Mouse (Mus musculus) hindbrain, embryonic 13.5 days (tissue): ENCODE data around the gene Slc35a5. TPM values are rescaled to one million over a fixed set of nuclear protein-coding genes. Genes with fewer than 3 reads are reported as not detected.

Experiments used
- ATAC-seq: fragments of 200-750 bp; cut with Nextera tagmentation; 2 replicates; pipeline ENCODE4 v1.8.0; 2017; ENCODE audit warnings: moderate TSS enrichment; ENCODE audit not compliant: low FRiP score
- H3K27ac ChIP-seq: fragments of 300-500 bp; sonication (generic); 2 replicates; pipeline ENCODE4 v1.5.1; 2015; ENCODE audit warnings: inconsistent platforms, mild to moderate bottlenecking, moderate library complexity
- H3K27me3 ChIP-seq: fragments of 300-500 bp; sonication (generic); 2 replicates; pipeline ENCODE4 v1.6.1; 2015; ENCODE audit warnings: mild to moderate bottlenecking, inconsistent platforms
- H3K36me3 ChIP-seq: fragments of 300-500 bp; sonication (generic); 2 replicates; pipeline ENCODE4 v1.6.1; 2015; ENCODE audit warnings: mild to moderate bottlenecking, inconsistent platforms
- H3K4me1 ChIP-seq: fragments of 300-500 bp; sonication (generic); replicated peaks from 2 replicates; pipeline ENCODE4 v1.6.1; 2015; ENCODE audit warnings: inconsistent platforms
- H3K4me2 ChIP-seq: fragments of 300-500 bp; sonication (generic); 2 replicates; pipeline ENCODE4 v1.6.1; 2015; ENCODE audit warnings: inconsistent platforms, mild to moderate bottlenecking, moderate library complexity
- H3K4me3 ChIP-seq: fragments of 300-500 bp; sonication (generic); 2 replicates; pipeline ENCODE4 v1.5.1; 2015; ENCODE audit warnings: mild to moderate bottlenecking, inconsistent platforms
- H3K9ac ChIP-seq: fragments of 300-500 bp; sonication (generic); 2 replicates; pipeline ENCODE4 v1.6.1; 2015; ENCODE audit warnings: mild to moderate bottlenecking, inconsistent platforms
- H3K9me3 ChIP-seq: fragments of 300-500 bp; sonication (generic); 2 replicates; pipeline ENCODE4 v1.6.1; 2016; ENCODE audit warnings: inconsistent platforms
- WGBS: fragments of 180-500 bp; shearing (Covaris S2); methylation state at CpG from one replicate; pipeline ENCODE4 v1.1.7; 2015; 5-methylcytosine and 5-hydroxymethylcytosine counted together
- polyA plus RNA-seq: library from polyadenylated mRNA; unstranded; fragments of >200 nt; fragmentation: Nextera tagmentation; extraction: Ambion mirVana; gene quantifications from 2 replicates; pipeline ENCODE4 v1.2.1, GENCODE M21; 2015

Gene Slc35a5
- 33.3 and 34.1 TPM in 2 replicates for polyA plus RNA-seq

- Histone ChIP-seq H3K27me3 (no peaks in the 10 kb centered on the region), H3K27ac (peak within 1 kb of the TSS; percentile 95), H3K4me2 (peak within 1 kb of the TSS; percentile 75), H3K9me3 (no peaks in the 10 kb centered on the region), H3K4me3 (peak within 1 kb of the TSS; percentile 87), H3K9ac (peak within 1 kb of the TSS; percentile 91), H3K4me1 (peaks cover 34% of the 10 kb centered on the region), H3K36me3 (peaks cover 17% of the 10 kb centered on the region)
- peak; percentile 99 for ATAC-seq
- WGBS, result under 1% methylated on average over 54 of the region's 64 CpGs
Measured at GRCm38 (mm10) chr16:45158522-45159388, at the start of gene Slc35a5, which contains the start of gene Atg3. Slc35a5 (minus strand) TSS chr16:45158706. Atg3 (plus strand) TSS chr16:45158785.

GRCm38 (mm10) chr16:45204859-45205670, 46.6 kb upstream of the Slc35a5 start:
- H3K36me3 ChIP-seq, result no peaks in the 10 kb centered on the region
- ATAC-seq, result no peak
- H3K4me1 ChIP-seq, result no peaks in the 10 kb centered on the region
- H3K9ac ChIP-seq, result no peak overlapping the region
- no peaks in the 10 kb centered on the region for H3K27me3 ChIP-seq
- H3K4me2 ChIP-seq, result no peak overlapping the region
- no peak overlapping the region for H3K4me3 ChIP-seq
- H3K27ac ChIP-seq, result no peak overlapping the region
- 63% methylated on average over 12 of the region's 12 CpGs for WGBS
- no peaks in the 10 kb centered on the region for H3K9me3 ChIP-seq

DNA sequence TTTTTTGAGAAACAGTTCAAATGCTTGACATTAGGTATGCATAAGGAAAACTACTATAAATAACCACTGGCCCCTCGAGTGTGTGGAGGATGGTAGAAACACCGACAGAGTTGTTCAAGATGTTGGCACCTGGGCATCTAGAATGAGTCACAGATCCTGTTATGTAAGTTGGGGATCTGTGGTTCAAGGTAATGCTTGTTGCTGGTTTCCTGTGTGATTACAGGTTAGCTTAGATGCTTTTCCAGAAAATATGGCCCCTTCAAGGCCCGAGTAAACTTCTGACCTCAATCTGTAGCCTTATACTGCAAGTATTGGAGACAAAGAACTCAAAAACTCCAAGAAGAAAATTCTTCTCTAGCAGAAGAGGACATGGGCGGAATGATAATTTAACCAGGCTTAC, 45.9 kb upstream of the Slc35a5 start:
- Histone ChIP-seq H3K4me2 (no peak overlapping the region), H3K4me1 (no peaks in the 10 kb centered on the region), H3K4me3 (no peak overlapping the region), H3K9ac (no peak overlapping the region), H3K9me3 (no peaks in the 10 kb centered on the region), H3K27ac (no peak overlapping the region), H3K27me3 (no peaks in the 10 kb centered on the region), H3K36me3 (no peaks in the 10 kb centered on the region)
- 92% methylated on average over 4 of the region's 4 CpGs for WGBS
- ATAC-seq, result no peak

DNA sequence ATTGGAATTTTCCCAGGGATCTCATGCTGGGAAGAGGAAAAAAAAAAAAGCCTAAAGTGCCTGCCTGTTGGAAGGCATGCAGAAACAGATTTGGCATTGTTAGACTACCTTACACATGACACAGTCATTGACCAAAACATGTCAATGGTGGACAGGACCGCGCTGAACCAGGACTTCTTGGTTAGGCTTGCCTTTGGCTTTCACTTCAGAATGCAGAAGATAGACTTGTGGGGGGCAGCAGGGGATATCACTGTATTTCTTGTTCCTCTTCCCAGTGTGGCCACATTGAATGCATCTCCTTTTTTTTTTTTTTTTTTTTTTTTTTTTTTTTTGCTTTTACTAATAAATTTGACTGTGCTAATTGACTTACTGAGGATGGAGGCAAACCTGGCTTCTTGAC, 42.9 kb upstream of the Slc35a5 start:
- H3K9me3 ChIP-seq, result no peaks in the 10 kb centered on the region
- H3K4me2 ChIP-seq, result no peak overlapping the region
- H3K27me3 ChIP-seq, result no peaks in the 10 kb centered on the region
- WGBS, result 98% methylated on average over 2 of the region's 2 CpGs
- no peak overlapping the region for H3K27ac ChIP-seq
- ATAC-seq, result no peak
- H3K9ac ChIP-seq, result no peak overlapping the region
- H3K36me3 ChIP-seq, result no peaks in the 10 kb centered on the region
- H3K4me3 ChIP-seq, result no peak overlapping the region
- no peaks in the 10 kb centered on the region for H3K4me1 ChIP-seq

DNA sequence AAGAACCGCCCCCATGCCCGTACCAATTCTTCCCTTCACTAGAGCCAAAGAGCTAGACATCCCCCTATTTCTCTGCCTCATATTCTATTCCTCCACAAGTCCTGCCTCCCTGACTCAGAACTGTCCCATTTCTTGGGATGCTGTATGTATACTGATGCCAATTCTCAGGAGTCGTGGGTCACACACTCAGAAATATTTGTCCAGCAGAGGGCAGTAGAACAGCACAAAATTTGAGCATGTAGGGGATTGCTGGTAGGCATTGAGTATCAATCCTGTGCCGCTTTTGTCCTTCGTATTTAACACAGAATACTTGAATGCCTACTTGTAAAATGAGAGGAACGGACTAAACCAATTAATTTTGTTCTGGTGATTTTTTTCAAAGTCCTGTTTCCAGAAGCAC, 38.3 kb upstream of the Slc35a5 start:
- no peaks in the 10 kb centered on the region for H3K9me3 ChIP-seq
- peak; percentile 90 for ATAC-seq
- WGBS, result 35% methylated on average over 6 of the region's 6 CpGs

GRCm38 (mm10) chr16:45192613-45193012, 34.1 kb upstream of the Slc35a5 start:
- no peaks in the 10 kb centered on the region for H3K27me3 ChIP-seq

More for the DNA sequence above, 38.3 kb upstream of the Slc35a5 start:
- no peaks in the 10 kb centered on the region for H3K27me3 ChIP-seq
- no peak overlapping the region for H3K9ac ChIP-seq
- no peak overlapping the region for H3K4me2 ChIP-seq
- H3K27ac ChIP-seq, result no peak overlapping the region
- H3K4me3 ChIP-seq, result no peak overlapping the region
- H3K4me1 ChIP-seq, result no peaks in the 10 kb centered on the region
- no peaks in the 10 kb centered on the region for H3K36me3 ChIP-seq

GRCm38 (mm10) chr16:45181824-45182223, 23.3 kb upstream of the Slc35a5 start:
- ATAC-seq, result no peak
- H3K27me3 ChIP-seq, result no peaks in the 10 kb centered on the region
- no peaks in the 10 kb centered on the region for H3K4me1 ChIP-seq
- peaks cover 14% of the 10 kb centered on the region for H3K36me3 ChIP-seq
- H3K4me3 ChIP-seq, result no peak overlapping the region
- H3K27ac ChIP-seq, result no peak overlapping the region
- H3K9ac ChIP-seq, result no peak overlapping the region
- no peaks in the 10 kb centered on the region for H3K9me3 ChIP-seq
- H3K4me2 ChIP-seq, result no peak overlapping the region
- WGBS, result 95% methylated on average over 5 of the region's 5 CpGs

More at GRCm38 (mm10) chr16:45192613-45193012, 34.1 kb upstream of the Slc35a5 start:
- peak; percentile 40 for ATAC-seq
- Histone ChIP-seq H3K36me3 (peaks cover 18% of the 10 kb centered on the region), H3K9ac (no peak overlapping the region), H3K9me3 (no peaks in the 10 kb centered on the region), H3K4me1 (no peaks in the 10 kb centered on the region), H3K4me3 (no peak overlapping the region), H3K27ac (no peak overlapping the region), H3K4me2 (no peak overlapping the region)
- 0% methylated on average over 1 of the region's 1 CpGs for WGBS

DNA sequence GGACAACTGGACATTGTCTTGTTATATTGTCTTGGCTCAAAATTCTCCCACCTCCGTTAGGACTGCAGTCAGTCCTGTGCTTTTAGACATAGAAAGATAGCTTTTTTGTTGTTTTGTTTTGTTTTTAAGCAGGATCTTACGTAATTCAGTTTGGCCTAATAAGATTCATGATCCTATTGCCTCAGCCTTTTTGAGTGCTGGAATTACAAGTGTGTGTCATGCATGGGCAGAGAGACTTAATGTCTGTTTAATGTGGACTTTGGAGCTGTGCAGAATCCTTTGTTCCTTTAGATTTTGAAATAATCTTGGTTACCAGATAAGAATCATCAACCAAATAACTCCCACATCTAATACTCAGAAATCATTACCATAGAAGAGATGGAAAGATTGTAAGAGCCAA, 20.0 kb upstream of the Slc35a5 start:
- Histone ChIP-seq H3K9me3 (no peaks in the 10 kb centered on the region), H3K4me1 (no peaks in the 10 kb centered on the region), H3K4me3 (no peak overlapping the region), H3K4me2 (no peak overlapping the region), H3K27me3 (no peaks in the 10 kb centered on the region), H3K9ac (no peak overlapping the region), H3K36me3 (peaks cover 8% of the 10 kb centered on the region), H3K27ac (no peak overlapping the region)
- ATAC-seq, result no peak
- WGBS, result 96% methylated on average over 2 of the region's 2 CpGs

- H3K4me1 ChIP-seq, result peaks cover 34% of the 10 kb centered on the region
- WGBS, result 10% methylated on average over 11 of the region's 11 CpGs
- H3K27ac ChIP-seq, result peak overlapping the region; percentile 95
- no peaks in the 10 kb centered on the region for H3K27me3 ChIP-seq
- no peaks in the 10 kb centered on the region for H3K9me3 ChIP-seq
- ATAC-seq, result no peak
- peak overlapping the region; percentile 75 for H3K4me2 ChIP-seq
- peak overlapping the region; percentile 87 for H3K4me3 ChIP-seq
- peaks cover 17% of the 10 kb centered on the region for H3K36me3 ChIP-seq
- H3K9ac ChIP-seq, result peak overlapping the region; percentile 91
Measured at GRCm38 (mm10) chr16:45159389-45159716, 847 bp upstream of the Slc35a5 start.

DNA sequence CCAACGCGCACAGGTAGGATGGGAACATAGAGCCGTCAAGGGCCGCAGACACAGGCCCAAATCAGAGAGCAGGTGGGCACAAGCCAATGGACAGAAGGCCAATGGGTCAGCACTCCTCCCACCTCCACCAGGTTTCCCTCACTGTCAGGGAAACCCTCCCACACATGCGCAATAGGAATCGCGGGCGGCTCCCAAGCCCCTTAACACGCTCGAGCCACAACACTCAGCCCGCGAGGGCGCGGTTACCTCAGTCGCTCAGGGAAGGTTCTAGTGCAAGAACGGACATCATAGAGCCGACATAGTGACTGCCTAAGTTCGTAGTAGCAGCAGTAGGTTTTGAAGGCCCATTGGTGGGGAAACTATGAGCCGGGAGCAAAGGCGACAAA, 377 bp downstream of the Slc35a5 start:
- no peaks in the 10 kb centered on the region for H3K27me3 ChIP-seq
- 2% methylated on average over 20 of the region's 20 CpGs for WGBS
- peak overlapping the region; percentile 75 for H3K4me2 ChIP-seq
- H3K4me1 ChIP-seq, result peaks cover 34% of the 10 kb centered on the region
- peaks cover 17% of the 10 kb centered on the region for H3K36me3 ChIP-seq
- H3K9ac ChIP-seq, result peak overlapping the region; percentile 91
- peak overlapping the region; percentile 95 for H3K27ac ChIP-seq
- peak overlapping the region; percentile 87 for H3K4me3 ChIP-seq
- peak; percentile 82 for ATAC-seq
- no peaks in the 10 kb centered on the region for H3K9me3 ChIP-seq

DNA sequence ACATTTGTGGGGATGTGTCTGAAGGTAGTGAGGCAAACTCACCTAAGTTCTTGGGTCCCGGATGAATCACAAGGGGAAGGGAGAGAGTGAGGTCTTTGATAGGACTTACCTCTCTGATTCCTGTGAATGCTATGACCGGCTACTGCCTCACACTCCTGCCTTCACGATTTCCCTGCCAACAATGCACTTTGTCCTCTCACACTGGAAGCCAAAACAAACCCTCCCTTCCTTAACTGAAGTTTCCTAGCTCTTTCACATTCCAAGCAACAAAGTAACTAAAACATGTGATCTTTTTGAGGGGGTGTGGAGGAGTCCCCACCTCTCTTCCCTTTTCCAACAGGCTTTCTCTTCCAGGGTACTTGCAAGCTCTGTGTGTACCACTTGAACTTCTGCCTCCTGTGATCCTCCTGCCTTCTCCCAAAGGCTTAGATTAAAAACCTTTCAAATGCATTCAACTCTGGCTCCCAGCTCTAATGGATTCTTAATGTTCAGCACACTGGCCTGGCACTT, 3.7 kb downstream of the Slc35a5 start:
- H3K27ac ChIP-seq, result no peak overlapping the region
- no peak overlapping the region for H3K4me2 ChIP-seq
- peaks cover 19% of the 10 kb centered on the region for H3K4me1 ChIP-seq
- H3K27me3 ChIP-seq, result no peaks in the 10 kb centered on the region
- peaks cover 40% of the 10 kb centered on the region for H3K36me3 ChIP-seq
- no peaks in the 10 kb centered on the region for H3K9me3 ChIP-seq
- WGBS, result 87% methylated on average over 3 of the region's 3 CpGs
- ATAC-seq, result no peak
- H3K4me3 ChIP-seq, result no peak overlapping the region
- no peak overlapping the region for H3K9ac ChIP-seq

GRCm38 (mm10) chr16:45148488-45149082, 9.9 kb downstream of the Slc35a5 start:
- no peaks in the 10 kb centered on the region for H3K4me1 ChIP-seq
- 93% methylated on average over 10 of the region's 10 CpGs for WGBS
- H3K4me3 ChIP-seq, result no peak overlapping the region
- peaks cover 76% of the 10 kb centered on the region for H3K36me3 ChIP-seq
- no peak for ATAC-seq
- no peak overlapping the region for H3K9ac ChIP-seq
- no peaks in the 10 kb centered on the region for H3K27me3 ChIP-seq
- H3K27ac ChIP-seq, result no peak overlapping the region
- H3K4me2 ChIP-seq, result no peak overlapping the region
- no peaks in the 10 kb centered on the region for H3K9me3 ChIP-seq
